Mouse (Mus musculus): ENCODE measurements around the gene Bicral.
A peak's percentile ranks its signal among the peaks of the same experiment; 100 is the strongest.
"Not testable (repeated sequence)": the region's sequence is repeated elsewhere in the genome, so short reads cannot be mapped to it uniquely, and the experiment has no call there.

The Bicral gene

GRCm38 (mm10) chr17:46874133-46874532 is 15.9 kb upstream of the Bicral start:
- DNase-seq, result peak; percentile 34

- DNase-seq, result no peak
Observed at GRCm38 (mm10) chr17:46872806-46873205, 14.5 kb upstream of the Bicral start.

- DNase-seq, result no peak
Observed at GRCm38 (mm10) chr17:46870913-46871312, 12.6 kb upstream of the Bicral start.

- no peak for DNase-seq
Observed at GRCm38 (mm10) chr17:46870204-46870798, 12.0 kb upstream of the Bicral start.

GRCm38 (mm10) chr17:46866836-46867235 is 8.6 kb upstream of the Bicral start:
- DNase-seq, result no peak

DNA sequence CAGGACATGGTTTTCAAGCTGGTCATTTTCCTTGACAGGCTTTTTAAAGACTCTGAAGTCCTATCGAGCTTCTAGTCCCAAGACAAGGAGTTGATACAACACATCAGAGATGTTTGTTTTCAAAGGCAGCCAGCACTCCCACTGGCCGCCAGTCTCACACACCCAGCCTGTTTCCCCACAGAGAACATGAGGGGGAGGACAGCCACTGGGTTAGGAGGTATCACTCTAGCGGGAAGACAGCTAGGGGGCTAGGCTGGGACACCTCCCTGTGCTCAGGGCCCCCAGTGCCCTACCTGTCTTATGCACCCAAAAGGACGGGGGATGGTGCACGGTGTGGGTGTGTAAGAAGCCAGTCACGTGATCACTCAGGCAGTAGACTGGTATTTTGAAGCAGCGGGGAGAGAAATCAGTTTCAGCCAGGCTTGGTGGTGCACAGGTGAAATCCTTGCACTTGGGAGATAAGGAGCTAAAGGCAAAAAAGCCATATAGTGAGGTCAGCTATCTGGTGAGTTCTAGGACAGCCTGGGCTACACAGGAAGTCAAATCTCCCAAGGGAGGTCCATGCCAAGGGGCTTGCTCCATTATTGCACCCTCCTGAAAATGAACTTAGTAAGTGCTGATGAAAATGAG is 6.4 kb upstream of the Bicral start:
- DNase-seq, result no peak

DNA sequence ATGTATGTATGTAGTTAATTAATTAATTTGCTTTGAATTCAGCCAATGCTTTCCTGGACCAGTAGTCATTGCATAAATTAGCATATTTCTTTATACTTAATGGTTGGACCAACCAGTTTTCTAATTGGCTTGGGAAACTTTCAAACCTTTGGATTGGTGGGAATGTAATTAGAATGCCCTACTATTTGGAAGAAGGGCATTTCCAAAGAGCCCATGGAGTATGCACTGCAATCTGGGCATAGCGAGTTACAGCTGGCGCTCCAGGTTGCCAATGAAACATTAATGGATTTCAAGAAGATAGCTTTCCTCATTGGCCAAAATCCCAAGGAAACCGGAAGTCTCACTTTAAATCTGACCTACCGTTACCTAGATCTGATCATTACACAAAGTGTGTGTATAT is 1.8 kb upstream of the Bicral start:
- DNase-seq, result no peak

DNA sequence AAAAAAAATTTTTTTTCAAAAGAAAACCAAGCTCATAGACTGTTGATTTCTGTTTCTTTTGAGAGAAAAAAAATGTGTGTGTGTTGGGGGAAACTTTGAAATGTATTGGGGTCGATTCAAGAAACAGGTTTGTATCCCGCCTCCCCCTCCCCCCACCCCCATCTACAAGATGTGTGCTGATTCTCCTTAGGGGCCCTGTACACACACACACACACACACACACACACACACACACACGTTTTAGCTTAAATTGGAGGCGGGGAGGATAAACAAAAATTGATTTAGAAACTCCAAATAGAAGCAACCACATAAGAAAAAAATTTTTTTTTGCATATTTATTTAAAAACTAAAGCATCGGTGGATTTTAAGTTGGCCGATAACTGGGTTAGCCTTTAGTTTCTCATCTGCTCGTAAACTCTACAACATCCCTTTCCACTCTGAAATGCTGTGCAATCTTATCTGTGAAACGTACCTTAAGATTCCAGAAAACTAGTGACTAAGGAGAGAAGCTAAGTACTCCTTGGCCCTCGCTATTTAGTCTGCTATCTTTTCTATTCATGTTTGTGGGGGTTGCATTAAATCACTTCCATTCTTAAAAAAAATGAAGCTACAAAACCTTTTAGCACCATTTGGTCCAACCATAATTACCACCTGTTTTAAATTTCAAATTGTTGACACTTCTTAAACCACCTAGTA is 615 bp upstream of the Bicral start:
- peak; percentile 47 for DNase-seq

DNA sequence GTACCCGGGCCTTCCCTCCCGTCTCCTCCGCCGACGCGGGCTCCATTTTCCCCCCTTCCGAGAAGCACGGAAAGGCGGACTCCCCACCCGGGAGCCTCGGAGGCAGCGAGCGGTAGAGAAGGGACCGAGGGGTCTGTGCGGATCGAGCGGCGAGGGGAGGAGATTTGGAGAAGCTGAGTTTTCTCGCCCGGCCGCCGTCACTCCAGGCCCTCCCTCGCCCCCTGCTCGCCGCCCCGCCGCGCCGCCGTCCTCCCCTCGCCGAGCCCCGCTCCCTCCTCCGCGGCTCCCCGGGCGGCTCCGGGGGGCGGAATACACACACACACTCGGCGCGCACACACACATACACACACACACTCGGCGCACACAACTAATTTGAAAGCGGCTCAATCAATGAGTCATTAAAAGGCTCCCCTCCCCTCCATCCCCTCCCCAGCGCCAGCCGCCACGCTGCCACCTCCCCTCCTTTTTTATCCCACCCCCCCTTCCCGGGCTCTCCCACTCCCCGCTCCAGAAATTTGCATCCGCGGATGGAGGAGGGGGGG is 850 bp downstream of the Bicral start:
- DNase-seq, result peak; percentile 90

- peak; percentile 81 for DNase-seq
Observed at GRCm38 (mm10) chr17:46856471-46857360, 1.6 kb downstream of the Bicral start.

GRCm38 (mm10) chr17:46856107-46856388 is 2.2 kb downstream of the Bicral start:
- DNase-seq, result no peak

DNA sequence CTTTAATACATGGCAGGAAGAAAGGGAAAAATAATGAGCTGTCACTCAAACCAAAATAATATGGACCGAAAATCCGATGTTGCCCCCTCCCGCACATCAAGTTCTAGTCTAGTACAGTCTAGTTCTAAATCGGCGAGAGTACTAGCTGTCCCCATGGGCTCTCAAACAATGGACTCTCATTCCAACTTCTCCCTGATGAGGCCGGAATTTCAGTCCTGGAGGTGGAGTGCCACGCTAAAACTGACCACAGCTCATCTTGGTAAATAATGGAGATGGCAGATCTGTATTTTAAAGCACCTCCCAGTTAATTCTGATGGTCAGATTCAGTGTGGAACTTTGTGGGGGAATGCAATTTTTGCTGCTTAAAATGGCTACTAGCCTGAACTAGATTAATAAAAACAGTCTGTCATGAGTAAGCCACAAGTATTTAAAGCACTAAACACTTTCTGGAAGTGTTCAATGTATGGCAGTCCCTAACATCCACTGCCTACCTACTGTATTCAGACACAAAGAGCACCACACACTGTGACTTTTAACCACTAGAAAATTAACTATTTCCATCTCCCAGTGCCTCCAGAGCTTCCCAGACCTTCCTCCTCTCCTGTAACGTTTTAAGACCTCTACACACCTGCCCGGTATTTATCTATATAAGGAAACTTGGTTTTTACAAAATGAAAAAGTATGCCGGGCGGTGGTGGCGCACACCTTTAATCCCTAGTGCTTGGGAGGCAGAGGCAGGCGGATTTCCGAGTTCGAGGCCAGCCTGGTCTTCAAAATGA is 2.8 kb downstream of the Bicral start:
- DNase-seq, result no peak

GRCm38 (mm10) chr17:46854640-46855110 is 3.6 kb downstream of the Bicral start:
- no peak for DNase-seq

DNA sequence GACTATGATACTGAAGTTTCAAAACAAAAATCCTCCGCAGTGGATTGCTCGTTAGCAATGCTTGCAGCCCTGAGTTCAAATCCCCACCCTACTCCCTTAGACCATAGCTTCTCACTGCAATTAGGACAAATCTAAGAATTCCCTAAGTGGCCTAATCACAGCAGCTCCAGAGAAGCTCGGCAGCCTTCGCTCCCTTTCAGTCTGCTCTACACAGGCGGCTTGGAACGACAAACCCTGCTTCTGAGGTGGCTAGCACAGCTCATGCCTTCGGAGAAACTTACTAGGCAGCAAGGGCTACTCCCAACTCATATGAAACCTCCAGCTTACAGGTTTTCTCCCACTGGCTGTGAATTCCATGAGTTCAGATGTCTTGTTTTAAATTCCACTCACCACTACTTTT is 4.2 kb downstream of the Bicral start:
- no peak for DNase-seq

GRCm38 (mm10) chr17:46853281-46853680 is 5.0 kb downstream of the Bicral start:
- DNase-seq, result no peak

DNA sequence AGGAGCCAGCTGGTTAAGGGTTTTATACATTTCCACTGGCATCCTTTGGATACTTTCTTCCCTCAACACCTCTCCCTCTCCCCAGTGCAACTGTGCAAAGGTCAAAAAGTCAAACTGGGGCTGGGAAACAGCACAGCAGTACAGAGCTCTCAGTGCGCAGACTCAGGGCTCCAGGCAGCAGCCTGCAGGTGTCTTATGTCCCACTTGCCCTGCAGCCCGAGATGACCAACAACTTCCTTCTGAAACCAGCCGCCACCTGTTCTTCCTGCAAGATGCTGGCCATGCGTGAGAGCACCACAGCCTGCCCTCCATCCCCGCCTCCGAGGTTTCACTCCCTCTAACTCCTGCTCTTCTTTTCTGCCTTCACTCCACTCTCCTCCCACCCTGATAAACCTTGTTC is 5.6 kb downstream of the Bicral start:
- DNase-seq, result peak; percentile 70

- no peak for DNase-seq
Observed at GRCm38 (mm10) chr17:46847206-46847605, 11.1 kb downstream of the Bicral start.

GRCm38 (mm10) chr17:46846573-46846972 is 11.7 kb downstream of the Bicral start:
- DNase-seq, result not testable (repeated sequence)

GRCm38 (mm10) chr17:46845262-46845661 is 13.0 kb downstream of the Bicral start:
- no peak for DNase-seq

GRCm38 (mm10) chr17:46844811-46845210 is 13.5 kb downstream of the Bicral start:
- no peak for DNase-seq

DNA sequence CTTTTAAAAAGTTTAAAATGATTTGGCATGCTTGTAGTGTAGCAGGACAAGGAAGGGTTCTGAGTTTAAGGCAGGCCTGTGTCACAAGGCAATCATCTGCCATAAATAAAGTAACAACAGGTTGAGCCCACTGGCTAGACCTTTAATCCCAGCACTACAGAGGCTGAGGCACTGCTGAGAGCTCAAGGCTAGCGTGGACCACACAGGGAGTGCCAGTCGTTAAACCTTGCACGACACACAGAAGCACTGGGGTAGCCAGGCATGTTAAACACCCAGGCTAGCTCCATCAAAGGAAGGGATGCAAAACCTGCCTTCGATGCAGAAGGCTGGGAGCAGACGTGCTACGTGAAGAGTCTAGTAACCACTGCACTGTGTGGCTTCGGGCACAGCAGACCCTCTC is 14.6 kb downstream of the Bicral start:
- DNase-seq, result no peak

GRCm38 (mm10) chr17:46843022-46843421 is 15.3 kb downstream of the Bicral start:
- no peak for DNase-seq

All from embryo, embryonic 11 days (tissue).